Mouse (Mus musculus): ENCODE results near the gene Pp2d1. TPM values are rescaled to one million over a fixed set of nuclear protein-coding genes. Genes with fewer than 3 reads are reported as not detected.

Gene Pp2d1
- polyA plus RNA-seq, 1 experiment: not detected

- H3K4me1 ChIP-seq (ENCODE audit: control insufficient read depth, insufficient read depth, insufficient read length): peaks cover 7% of the 10 kb centered on the region
- H3K36me3 ChIP-seq (ENCODE audit: control insufficient read depth, insufficient read depth, low read length): no peaks in the 10 kb centered on the region
- WGBS: 2% methylated on average over 20 of the region's 20 CpGs
- H3K27ac ChIP-seq (ENCODE audit: insufficient read depth, low read length): peak within 1 kb of the TSS; percentile 98
- no peak for DNase-seq (ENCODE audit: low read depth in 1 of 2, low spot score in 2 of 2)
- no peaks in the 10 kb centered on the region for H3K27me3 ChIP-seq (ENCODE audit: control insufficient read depth, insufficient read depth, low read length)
- TF ChIP-seq CTCF (IDR thresholded peaks at IDR 0.05; ENCODE audit: extremely low read depth, insufficient read depth, insufficient read length, insufficient replicate concordance): no peak
- no peak for TF ChIP-seq POLR2A (IDR thresholded peaks at IDR 0.05; ENCODE audit: low read depth, low read length)
- H3K4me3 ChIP-seq (ENCODE audit: extremely low read depth, insufficient read depth, insufficient read length): peak within 1 kb of the TSS; percentile 97
These were observed 27.1 kb upstream of the Pp2d1 start, which contains the start of gene Kat2b for GRCm38 (mm10) chr17:53566161-53566918. Kat2b (plus strand) TSS chr17:53566861.

DNA sequence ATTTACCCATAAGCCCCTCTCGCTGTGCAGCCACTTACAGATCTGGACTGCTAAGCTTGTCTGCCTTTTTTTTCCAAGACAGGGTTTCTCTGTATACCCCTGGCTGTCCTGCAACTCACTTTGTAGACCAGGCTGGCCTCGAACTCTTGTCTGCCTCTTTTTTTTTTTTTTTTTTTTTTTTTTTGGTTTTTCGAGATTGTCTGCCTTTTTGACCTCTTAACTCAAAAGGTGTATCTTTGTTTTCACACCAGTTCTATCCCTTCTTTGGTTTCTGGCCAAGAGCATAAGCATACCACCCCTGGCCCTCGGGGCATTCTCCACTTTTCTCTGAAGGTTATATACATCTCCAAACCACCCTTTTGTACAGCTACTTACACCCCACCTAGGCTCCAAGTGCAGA is 25.6 kb upstream of the Pp2d1 start:
- peaks cover 7% of the 10 kb centered on the region for H3K4me1 ChIP-seq (ENCODE audit: control insufficient read depth, insufficient read depth, insufficient read length)
- no peak overlapping the region for H3K4me3 ChIP-seq (ENCODE audit: extremely low read depth, insufficient read depth, insufficient read length)
- WGBS: 89% methylated on average over 4 of the region's 4 CpGs
- no peak for DNase-seq (ENCODE audit: low read depth in 1 of 2, low spot score in 2 of 2)
- no peaks in the 10 kb centered on the region for H3K36me3 ChIP-seq (ENCODE audit: control insufficient read depth, insufficient read depth, low read length)
- H3K27ac ChIP-seq (ENCODE audit: insufficient read depth, low read length): no peak overlapping the region
- TF ChIP-seq POLR2A (IDR thresholded peaks at IDR 0.05; ENCODE audit: low read depth, low read length): no peak
- no peak for TF ChIP-seq CTCF (IDR thresholded peaks at IDR 0.05; ENCODE audit: extremely low read depth, insufficient read depth, insufficient read length, insufficient replicate concordance)
- H3K27me3 ChIP-seq (ENCODE audit: control insufficient read depth, insufficient read depth, low read length): no peaks in the 10 kb centered on the region

DNA sequence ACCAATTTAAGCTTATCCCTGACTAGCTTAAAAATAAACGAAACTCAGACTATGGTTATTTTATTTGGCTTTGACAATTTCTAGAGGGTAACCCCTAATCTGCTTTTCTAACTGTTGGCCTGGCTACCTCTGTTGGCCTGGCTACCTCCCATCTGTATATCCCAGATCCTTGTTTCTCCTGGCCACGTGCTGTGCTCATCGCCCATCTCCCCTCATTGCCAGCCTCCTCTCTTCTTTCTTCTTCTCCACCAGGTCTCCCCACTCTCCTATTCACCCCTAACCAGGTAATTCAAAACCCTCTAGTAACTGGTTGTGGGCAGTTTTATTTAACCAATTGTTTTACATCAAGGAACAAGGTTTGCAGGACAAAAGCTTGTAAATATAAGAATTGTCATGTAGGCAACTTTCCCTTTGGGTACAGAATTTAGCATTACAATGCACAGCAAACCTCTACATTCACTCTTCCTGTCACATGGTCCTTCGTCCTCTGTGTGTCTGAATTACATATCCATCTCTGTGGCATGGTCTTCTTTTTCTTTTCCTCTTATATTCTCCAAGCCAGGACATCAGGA is 22.3 kb upstream of the Pp2d1 start:
- DNase-seq (ENCODE audit: low read depth in 1 of 2, low spot score in 2 of 2): no peak
- TF ChIP-seq CTCF (IDR thresholded peaks at IDR 0.05; ENCODE audit: extremely low read depth, insufficient read depth, insufficient read length, insufficient replicate concordance): no peak
- no peak for TF ChIP-seq POLR2A (IDR thresholded peaks at IDR 0.05; ENCODE audit: low read depth, low read length)
- Histone ChIP-seq H3K27ac (ENCODE audit: insufficient read depth, low read length) (no peak overlapping the region), H3K4me1 (ENCODE audit: control insufficient read depth, insufficient read depth, insufficient read length) (no peaks in the 10 kb centered on the region), H3K36me3 (ENCODE audit: control insufficient read depth, insufficient read depth, low read length) (no peaks in the 10 kb centered on the region), H3K27me3 (ENCODE audit: control insufficient read depth, insufficient read depth, low read length) (no peaks in the 10 kb centered on the region), H3K4me3 (ENCODE audit: extremely low read depth, insufficient read depth, insufficient read length) (no peak overlapping the region)
- 93% methylated on average over 4 of the region's 4 CpGs for WGBS

- no peaks in the 10 kb centered on the region for H3K4me1 ChIP-seq (ENCODE audit: control insufficient read depth, insufficient read depth, insufficient read length)
- WGBS: 88% methylated on average over 5 of the region's 5 CpGs
- no peaks in the 10 kb centered on the region for H3K27me3 ChIP-seq (ENCODE audit: control insufficient read depth, insufficient read depth, low read length)
- H3K36me3 ChIP-seq (ENCODE audit: control insufficient read depth, insufficient read depth, low read length): no peaks in the 10 kb centered on the region
- no peak for DNase-seq (ENCODE audit: low read depth in 1 of 2, low spot score in 2 of 2)
- H3K4me3 ChIP-seq (ENCODE audit: extremely low read depth, insufficient read depth, insufficient read length): no peak overlapping the region
- H3K27ac ChIP-seq (ENCODE audit: insufficient read depth, low read length): no peak overlapping the region
- no peak for TF ChIP-seq CTCF (IDR thresholded peaks at IDR 0.05; ENCODE audit: extremely low read depth, insufficient read depth, insufficient read length, insufficient replicate concordance)
- no peak for TF ChIP-seq POLR2A (IDR thresholded peaks at IDR 0.05; ENCODE audit: low read depth, low read length)
These were observed 20.4 kb upstream of the Pp2d1 start for GRCm38 (mm10) chr17:53559646-53560045.

DNA sequence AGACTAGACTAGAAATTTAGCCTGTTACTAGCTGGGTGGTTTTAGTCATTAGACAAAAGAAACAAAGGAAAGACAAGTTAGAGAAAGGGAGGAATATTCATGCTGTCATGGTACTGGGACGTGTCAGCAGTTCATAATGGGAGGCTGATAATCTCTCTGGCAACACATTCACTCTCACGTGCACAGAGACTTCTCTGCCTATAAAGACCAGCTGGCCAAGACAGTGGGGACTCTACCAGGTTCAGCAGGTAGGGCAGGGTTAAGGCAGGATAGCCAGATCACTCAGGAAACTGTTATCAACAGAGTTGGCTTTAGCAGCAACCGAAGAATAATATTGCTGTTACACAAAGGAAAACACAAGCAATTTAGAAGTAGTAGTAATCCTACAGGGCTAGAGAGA is 18.2 kb upstream of the Pp2d1 start:
- no peak for DNase-seq (ENCODE audit: low read depth in 1 of 2, low spot score in 2 of 2)
- 77% methylated on average over 3 of the region's 3 CpGs for WGBS
- no peaks in the 10 kb centered on the region for H3K36me3 ChIP-seq (ENCODE audit: control insufficient read depth, insufficient read depth, low read length)
- TF ChIP-seq POLR2A (IDR thresholded peaks at IDR 0.05; ENCODE audit: low read depth, low read length) (no peak), CTCF (IDR thresholded peaks at IDR 0.05; ENCODE audit: extremely low read depth, insufficient read depth, insufficient read length, insufficient replicate concordance) (no peak)
- no peaks in the 10 kb centered on the region for H3K27me3 ChIP-seq (ENCODE audit: control insufficient read depth, insufficient read depth, low read length)
- no peaks in the 10 kb centered on the region for H3K4me1 ChIP-seq (ENCODE audit: control insufficient read depth, insufficient read depth, insufficient read length)
- H3K27ac ChIP-seq (ENCODE audit: insufficient read depth, low read length): no peak overlapping the region
- H3K4me3 ChIP-seq (ENCODE audit: extremely low read depth, insufficient read depth, insufficient read length): no peak overlapping the region

GRCm38 (mm10) chr17:53554813-53555212 is 15.6 kb upstream of the Pp2d1 start:
- Histone ChIP-seq H3K27ac (ENCODE audit: insufficient read depth, low read length) (no peak overlapping the region), H3K36me3 (ENCODE audit: control insufficient read depth, insufficient read depth, low read length) (no peaks in the 10 kb centered on the region), H3K27me3 (ENCODE audit: control insufficient read depth, insufficient read depth, low read length) (no peaks in the 10 kb centered on the region), H3K4me3 (ENCODE audit: extremely low read depth, insufficient read depth, insufficient read length) (no peak overlapping the region), H3K4me1 (ENCODE audit: control insufficient read depth, insufficient read depth, insufficient read length) (no peaks in the 10 kb centered on the region)
- WGBS: 78% methylated on average over 3 of the region's 3 CpGs
- TF ChIP-seq CTCF (IDR thresholded peaks at IDR 0.05; ENCODE audit: extremely low read depth, insufficient read depth, insufficient read length, insufficient replicate concordance) (no peak), POLR2A (IDR thresholded peaks at IDR 0.05; ENCODE audit: low read depth, low read length) (no peak)
- no peak for DNase-seq (ENCODE audit: low read depth in 1 of 2, low spot score in 2 of 2)

- no peaks in the 10 kb centered on the region for H3K36me3 ChIP-seq (ENCODE audit: control insufficient read depth, insufficient read depth, low read length)
- no peaks in the 10 kb centered on the region for H3K4me1 ChIP-seq (ENCODE audit: control insufficient read depth, insufficient read depth, insufficient read length)
- H3K4me3 ChIP-seq (ENCODE audit: extremely low read depth, insufficient read depth, insufficient read length): no peak overlapping the region
- 75% methylated on average over 4 of the region's 4 CpGs for WGBS
- no peak overlapping the region for H3K27ac ChIP-seq (ENCODE audit: insufficient read depth, low read length)
- no peak for DNase-seq (ENCODE audit: low read depth in 1 of 2, low spot score in 2 of 2)
- TF ChIP-seq POLR2A (IDR thresholded peaks at IDR 0.05; ENCODE audit: low read depth, low read length): no peak
- peak; percentile 24; the same call in 1 of the 2 replicates for TF ChIP-seq CTCF (IDR thresholded peaks at IDR 0.05; ENCODE audit: extremely low read depth, insufficient read depth, insufficient read length, insufficient replicate concordance)
- H3K27me3 ChIP-seq (ENCODE audit: control insufficient read depth, insufficient read depth, low read length): no peaks in the 10 kb centered on the region
These were observed 14.8 kb upstream of the Pp2d1 start for GRCm38 (mm10) chr17:53554088-53554487.
